Mouse (Mus musculus) myocyte (in vitro differentiated cells): ENCODE measurements around the gene Celf5.

Experiments
- E2F4 ChIP-seq: IDR thresholded peaks from one replicate; pipeline ENCODE4 v1.6.1; 2011; ENCODE audit warnings: mild to moderate bottlenecking, control low read depth, moderate library complexity; ENCODE audit not compliant: insufficient read depth
- MAX ChIP-seq: IDR thresholded peaks from one replicate; pipeline ENCODE4 v1.6.1; 2011; ENCODE audit warnings: low read depth, mild to moderate bottlenecking, control low read depth
- MYOD1 ChIP-seq, 3 experiments: IDR thresholded peaks; one replicate each; pipeline ENCODE4 v1.6.1; 2011; ENCODE audit warnings: control low read depth in 2 of 3, low read depth in 2 of 3, mild to moderate bottlenecking in 2 of 3, moderate library complexity in 1 of 3; ENCODE audit not compliant: insufficient read length in 2 of 3, control insufficient read depth in 1 of 3
- MYOG ChIP-seq, 3 experiments: IDR thresholded peaks; one replicate each; pipeline ENCODE4 v1.6.1; 2011; ENCODE audit warnings: control low read depth in 2 of 3, low read depth in 2 of 3, mild to moderate bottlenecking in 2 of 3; ENCODE audit not compliant: insufficient read length in 2 of 3, control insufficient read depth in 1 of 3, insufficient read depth in 1 of 3
- POLR2A ChIP-seq: IDR thresholded peaks from one replicate; pipeline ENCODE4 v1.6.1; 2011; ENCODE audit warnings: low read depth, mild to moderate bottlenecking, control low read depth, moderate library complexity; ENCODE audit not compliant: insufficient read length

GRCm38 (mm10) chr10:81488081-81488480, 5.6 kb upstream of the Celf5 start:
- TF ChIP-seq POLR2A (no peak), MAX (no peak), MYOG (IDR thresholded peaks at IDR 0.05; ENCODE audit: control insufficient read depth in 1 of 3, insufficient read depth in 1 of 3, insufficient read length in 2 of 3, low read depth in 2 of 3) (no peak), E2F4 (no peak), MYOD1 (IDR thresholded peaks at IDR 0.05; ENCODE audit: control insufficient read depth in 1 of 3, insufficient read length in 2 of 3, low read depth in 2 of 3) (no peak)
